Mouse (Mus musculus) heart, embryonic 13.5 days (tissue): ENCODE results near the gene Dcps. TPM values are rescaled to one million over a fixed set of nuclear protein-coding genes. Genes with fewer than 3 reads are reported as not detected.
A peak's percentile ranks its signal among the peaks of the same experiment; 100 is the strongest.
"Not testable (repeated sequence)": the region's sequence is repeated elsewhere in the genome, so short reads cannot be mapped to it uniquely, and the experiment has no call there.

Source experiments
- ATAC-seq: fragments of 200-750 bp; cut with Nextera tagmentation; 2 replicates; pipeline ENCODE4 v1.8.0; 2017; ENCODE audit warnings: moderate TSS enrichment; ENCODE audit not compliant: insufficient number of reproducible peaks, low FRiP score, low TSS enrichment; ENCODE audit errors: extremely low read depth
- H3K27ac ChIP-seq: fragments of 300-500 bp; sonication (generic); replicated peaks from 2 replicates; pipeline ENCODE4 v1.5.1; 2015; ENCODE audit warnings: moderate library complexity, mild to moderate bottlenecking, inconsistent platforms
- H3K27me3 ChIP-seq: fragments of 300-500 bp; sonication (generic); replicated peaks from 2 replicates; pipeline ENCODE4 v1.6.1; 2015; ENCODE audit warnings: mild to moderate bottlenecking, inconsistent platforms
- H3K36me3 ChIP-seq: fragments of 300-500 bp; sonication (generic); 2 replicates; pipeline ENCODE4 v1.6.1; 2015; ENCODE audit warnings: mild to moderate bottlenecking, inconsistent platforms
- H3K4me1 ChIP-seq: fragments of 300-500 bp; sonication (generic); 2 replicates; pipeline ENCODE4 v1.6.1; 2015; ENCODE audit warnings: inconsistent platforms
- H3K4me2 ChIP-seq: fragments of 300-500 bp; sonication (generic); 2 replicates; pipeline ENCODE4 v1.6.1; 2015; ENCODE audit warnings: inconsistent platforms, mild to moderate bottlenecking, moderate library complexity
- H3K4me3 ChIP-seq: fragments of 300-500 bp; sonication (generic); 2 replicates; pipeline ENCODE4 v1.5.1; 2015; ENCODE audit warnings: moderate library complexity, mild to moderate bottlenecking, inconsistent platforms
- H3K9ac ChIP-seq: fragments of 300-500 bp; sonication (generic); 2 replicates; pipeline ENCODE4 v1.6.1; 2015; ENCODE audit warnings: inconsistent platforms, mild to moderate bottlenecking, moderate library complexity
- H3K9me3 ChIP-seq: fragments of 300-500 bp; sonication (generic); 2 replicates; pipeline ENCODE4 v1.6.1; 2016; ENCODE audit warnings: inconsistent platforms
- WGBS: fragments of 180-500 bp; shearing (Covaris S2); methylation state at CpG from one replicate; pipeline ENCODE4 v1.1.7; 2015; ENCODE audit warnings: mixed read lengths; 5-methylcytosine and 5-hydroxymethylcytosine counted together
- polyA plus RNA-seq: library from polyadenylated mRNA; unstranded; fragments of >200 nt; fragmentation: Nextera tagmentation; extraction: Ambion mirVana; gene quantifications from 2 replicates; pipeline ENCODE4 v1.2.1, GENCODE M21; 2015

The Dcps gene
- polyA plus RNA-seq, 1 experiment from 2014 or later = 60.0 TPM

GRCm38 (mm10) chr9:35156002-35156710, 19.7 kb downstream of the Dcps start:
- WGBS = 82% methylated on average over 5 of the region's 5 CpGs
- Histone ChIP-seq H3K27ac (peak overlapping the region; percentile 53; the same call in 1 of the 2 replicates), H3K36me3 (no peaks in the 10 kb centered on the region), H3K27me3 (no peaks in the 10 kb centered on the region), H3K9ac (peak overlapping the region; percentile 30; the same call in 1 of the 2 replicates), H3K4me2 (no peak overlapping the region), H3K4me1 (peaks cover 16% of the 10 kb centered on the region), H3K9me3 (no peaks in the 10 kb centered on the region), H3K4me3 (no peak overlapping the region)
- no peak for ATAC-seq

DNA sequence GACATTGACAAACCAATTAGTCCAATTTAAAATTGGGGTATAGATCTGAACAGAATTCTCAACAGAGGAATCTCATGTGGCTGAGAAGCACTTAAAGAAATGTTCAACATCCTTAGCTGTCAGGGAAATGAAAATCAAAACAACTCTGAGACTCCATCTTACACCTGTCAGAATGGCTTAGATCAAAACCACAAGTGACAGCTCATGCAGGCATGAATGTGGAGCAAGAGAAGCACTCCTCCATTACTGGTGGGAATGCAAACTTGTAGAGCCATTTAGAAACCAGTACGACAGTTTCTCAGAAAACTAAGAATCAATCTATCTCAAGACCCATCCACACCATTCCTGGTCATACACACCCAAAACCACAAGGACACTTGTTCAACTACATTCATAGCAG, 22.9 kb downstream of the Dcps start:
- Histone ChIP-seq H3K9ac (no peak overlapping the region), H3K4me3 (no peak overlapping the region), H3K4me2 (no peak overlapping the region), H3K27ac (no peak overlapping the region), H3K4me1 (peaks cover 9% of the 10 kb centered on the region), H3K9me3 (no peaks in the 10 kb centered on the region), H3K36me3 (no peaks in the 10 kb centered on the region), H3K27me3 (no peaks in the 10 kb centered on the region)
- ATAC-seq = no peak
- WGBS = 82% methylated on average over 1 of the region's 1 CpGs

- not testable (repeated sequence) for H3K4me3 ChIP-seq, H3K4me1 ChIP-seq, ATAC-seq, H3K27ac ChIP-seq, H3K4me2 ChIP-seq, H3K9me3 ChIP-seq, H3K27me3 ChIP-seq, H3K9ac ChIP-seq, H3K36me3 ChIP-seq
Observed at GRCm38 (mm10) chr9:35148822-35149221, 27.0 kb downstream of the Dcps start.

DNA sequence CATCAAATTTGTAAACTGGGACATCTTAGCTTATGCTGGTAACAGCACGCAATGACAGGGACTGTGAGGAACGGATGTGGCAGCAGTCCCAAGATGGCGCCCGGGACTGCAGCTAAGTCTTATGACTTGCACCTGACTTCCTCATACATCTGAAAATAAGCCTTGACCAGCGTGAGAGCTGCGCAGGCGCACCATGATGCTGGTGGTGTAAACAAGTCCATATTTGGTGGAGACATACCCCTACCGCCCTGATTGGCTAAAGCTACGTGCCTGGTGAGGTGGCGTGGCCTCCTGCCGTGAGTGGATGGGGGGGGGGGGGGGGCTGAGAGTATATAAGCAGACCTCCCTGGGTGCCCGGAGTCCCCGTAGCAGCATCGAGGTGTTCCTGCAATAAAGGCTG, 28.6 kb downstream of the Dcps start:
- H3K27ac ChIP-seq, H3K4me1 ChIP-seq, H3K27me3 ChIP-seq, H3K4me2 ChIP-seq, ATAC-seq, H3K36me3 ChIP-seq, H3K9me3 ChIP-seq, H3K4me3 ChIP-seq, H3K9ac ChIP-seq: not testable (repeated sequence)
- WGBS = 93% methylated on average over 14 of the region's 14 CpGs

DNA sequence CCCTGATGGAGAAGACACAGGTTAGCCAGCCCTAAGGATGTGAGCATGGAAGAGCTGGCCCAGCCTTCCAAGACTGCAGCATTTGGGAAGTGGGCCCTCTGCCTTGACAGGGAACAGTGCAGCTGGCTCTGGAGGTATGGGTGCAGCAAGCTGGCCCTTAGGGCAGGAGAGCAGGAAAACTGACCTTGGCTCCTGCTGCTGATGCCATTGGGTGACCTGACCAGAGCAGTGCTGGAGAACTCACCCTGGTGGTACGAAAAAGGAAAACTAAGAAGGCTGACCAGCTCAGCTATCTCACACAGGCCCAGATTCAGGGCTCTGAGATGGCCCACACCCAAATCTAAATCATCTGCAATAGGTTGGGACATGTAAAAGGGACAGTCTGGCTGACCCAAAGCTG, 30.0 kb downstream of the Dcps start:
- 75% methylated on average over 1 of the region's 1 CpGs for WGBS

DNA sequence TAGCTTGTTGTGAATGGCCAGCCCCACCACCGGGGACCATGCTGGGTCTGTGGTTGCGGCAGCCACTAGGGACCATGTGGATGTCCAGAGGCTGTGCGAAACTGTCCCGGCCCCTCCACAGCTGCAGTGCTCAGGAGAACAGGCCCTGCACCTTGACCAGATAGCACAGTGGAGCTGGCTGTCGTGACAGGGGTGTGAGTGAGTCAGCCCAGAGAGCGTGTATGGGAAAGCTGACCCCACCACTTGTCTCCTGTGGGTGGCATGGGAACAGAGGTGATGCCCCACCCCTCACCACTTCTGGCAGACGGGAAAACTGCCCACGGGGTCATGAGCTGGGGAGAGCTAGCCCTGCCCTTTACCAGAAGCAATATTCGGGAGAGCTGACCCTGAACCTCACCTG, 30.7 kb downstream of the Dcps start:
- H3K36me3 ChIP-seq = no peaks in the 10 kb centered on the region
- no peaks in the 10 kb centered on the region for H3K9me3 ChIP-seq
- 71% methylated on average over 9 of the region's 9 CpGs for WGBS
- no peak overlapping the region for H3K4me3 ChIP-seq
- H3K27me3 ChIP-seq = no peaks in the 10 kb centered on the region
- ATAC-seq = no peak
- no peak overlapping the region for H3K27ac ChIP-seq
- no peaks in the 10 kb centered on the region for H3K4me1 ChIP-seq
- no peak overlapping the region for H3K9ac ChIP-seq
- H3K4me2 ChIP-seq = no peak overlapping the region

More for the DNA sequence above, 30.0 kb downstream of the Dcps start:
- H3K9me3 ChIP-seq = no peaks in the 10 kb centered on the region
- no peaks in the 10 kb centered on the region for H3K4me1 ChIP-seq
- no peaks in the 10 kb centered on the region for H3K27me3 ChIP-seq
- H3K9ac ChIP-seq = no peak overlapping the region
- no peak overlapping the region for H3K27ac ChIP-seq
- no peak overlapping the region for H3K4me2 ChIP-seq
- no peak overlapping the region for H3K4me3 ChIP-seq
- no peak for ATAC-seq
- H3K36me3 ChIP-seq = no peaks in the 10 kb centered on the region

GRCm38 (mm10) chr9:35142221-35142620, 33.6 kb downstream of the Dcps start:
- Histone ChIP-seq H3K36me3 (no peaks in the 10 kb centered on the region), H3K4me3 (no peak overlapping the region), H3K9me3 (no peaks in the 10 kb centered on the region), H3K9ac (no peak overlapping the region), H3K27me3 (no peaks in the 10 kb centered on the region), H3K27ac (no peak overlapping the region), H3K4me2 (no peak overlapping the region), H3K4me1 (peaks cover 3% of the 10 kb centered on the region; the same call in 1 of the 2 replicates)
- 74% methylated on average over 2 of the region's 2 CpGs for WGBS
- no peak for ATAC-seq

DNA sequence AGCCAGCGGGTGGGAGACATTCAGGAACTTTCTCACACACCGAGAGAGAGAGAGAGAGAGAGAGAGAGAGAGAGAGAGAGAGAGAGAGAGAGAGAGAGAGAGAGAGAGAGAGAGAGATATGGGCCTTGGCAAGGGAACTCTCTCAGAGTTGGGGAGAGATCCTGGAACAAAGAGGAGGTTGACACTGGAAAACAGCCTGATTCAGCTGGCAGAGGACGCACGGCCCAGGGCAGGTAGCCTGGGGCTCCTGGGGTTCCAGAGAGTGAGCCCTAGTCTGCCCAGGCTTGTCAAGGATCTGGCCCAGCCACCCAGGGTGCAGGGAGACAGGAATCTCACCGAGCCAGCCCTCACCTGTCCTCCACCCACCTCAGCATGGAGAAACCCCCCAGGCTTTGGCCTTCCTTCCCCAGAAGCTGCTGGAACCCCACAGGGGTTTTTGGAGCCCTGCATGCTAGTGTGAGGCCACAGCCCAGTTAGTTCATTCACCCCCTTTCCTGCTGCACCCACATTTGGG, 36.6 kb downstream of the Dcps start:
- peaks cover 6% of the 10 kb centered on the region; the same call in 1 of the 2 replicates for H3K36me3 ChIP-seq
- ATAC-seq = no peak
- H3K27me3 ChIP-seq = no peaks in the 10 kb centered on the region
- H3K4me3 ChIP-seq = no peak overlapping the region
- no peak overlapping the region for H3K4me2 ChIP-seq
- 66% methylated on average over 5 of the region's 5 CpGs for WGBS
- no peak overlapping the region for H3K27ac ChIP-seq
- no peak overlapping the region for H3K9ac ChIP-seq
- no peaks in the 10 kb centered on the region for H3K9me3 ChIP-seq
- H3K4me1 ChIP-seq = peaks cover 12% of the 10 kb centered on the region

GRCm38 (mm10) chr9:35138029-35138428, 37.8 kb downstream of the Dcps start:
- 75% methylated on average over 7 of the region's 7 CpGs for WGBS
- Histone ChIP-seq H3K4me3 (no peak overlapping the region), H3K9ac (no peak overlapping the region), H3K4me1 (peaks cover 12% of the 10 kb centered on the region), H3K4me2 (no peak overlapping the region), H3K27me3 (no peaks in the 10 kb centered on the region), H3K9me3 (no peaks in the 10 kb centered on the region), H3K36me3 (peaks cover 8% of the 10 kb centered on the region; the same call in 1 of the 2 replicates), H3K27ac (no peak overlapping the region)
- ATAC-seq = no peak

- peak overlapping the region; percentile 29; the same call in 1 of the 2 replicates for H3K27ac ChIP-seq
- H3K4me3 ChIP-seq = no peak overlapping the region
- no peaks in the 10 kb centered on the region for H3K9me3 ChIP-seq
- no peak for ATAC-seq
- H3K27me3 ChIP-seq = no peaks in the 10 kb centered on the region
- 52% methylated on average over 6 of the region's 6 CpGs for WGBS
- H3K9ac ChIP-seq = 0 out of 2 replicates have a peak overlapping the region, but pooled peaks have one; percentile 25
- peaks cover 8% of the 10 kb centered on the region; the same call in 1 of the 2 replicates for H3K36me3 ChIP-seq
- peaks cover 15% of the 10 kb centered on the region for H3K4me1 ChIP-seq
- H3K4me2 ChIP-seq = no peak overlapping the region
Observed at GRCm38 (mm10) chr9:35135575-35135974, 40.3 kb downstream of the Dcps start.

GRCm38 (mm10) chr9:35131637-35132397, 44.0 kb downstream of the Dcps start:
- Histone ChIP-seq H3K9me3 (no peaks in the 10 kb centered on the region), H3K4me3 (no peak overlapping the region), H3K4me2 (no peak overlapping the region), H3K27me3 (no peaks in the 10 kb centered on the region), H3K36me3 (peaks cover 23% of the 10 kb centered on the region), H3K4me1 (peaks cover 36% of the 10 kb centered on the region), H3K9ac (0 out of 2 replicates have a peak overlapping the region, but pooled peaks have one; percentile 2), H3K27ac (peak overlapping the region; percentile 48)
- WGBS = 81% methylated on average over 16 of the region's 16 CpGs
- no peak for ATAC-seq
